Mouse (Mus musculus): ENCODE measurements around the gene Gm10490. TPM values are rescaled to one million over a fixed set of nuclear protein-coding genes. Genes with fewer than 3 reads are reported as not detected.

The Gm10490 gene
- polyA plus RNA-seq, 1 experiment: not detected

DNA sequence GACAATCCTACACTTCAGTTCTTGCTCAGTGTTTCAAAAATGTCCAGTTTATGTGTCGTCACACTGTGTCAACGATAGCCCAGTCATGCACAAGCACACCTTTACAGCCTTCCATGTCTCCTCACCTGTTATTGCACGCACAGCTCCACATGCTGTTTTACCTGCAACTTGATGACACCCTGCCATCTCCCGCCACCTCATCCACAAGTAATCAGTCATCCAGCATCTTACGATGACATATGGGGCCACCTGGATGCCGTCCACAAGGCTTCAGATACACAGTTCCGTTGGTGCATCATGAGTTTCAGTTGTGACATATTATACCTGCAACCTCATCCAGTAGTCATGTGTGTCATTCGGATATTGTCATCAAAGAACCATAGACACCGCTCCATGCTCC lies 49.5 kb downstream of the Gm10490 start:
- Histone ChIP-seq H3K4me3 (ENCODE audit: insufficient read depth, low read length) (no peak overlapping the region), H3K27ac (ENCODE audit: insufficient read depth, low read length) (no peak overlapping the region), H3K4me1 (ENCODE audit: control insufficient read depth, insufficient read depth, low read length) (no peaks in the 10 kb centered on the region)
- TF ChIP-seq CTCF (IDR thresholded peaks at IDR 0.05; ENCODE audit: borderline replicate concordance, insufficient read depth, low read length) (no peak), POLR2A (IDR thresholded peaks at IDR 0.05; ENCODE audit: low read depth, low read length) (no peak)

Other genes starting within 250 kb of the Gm10490 start
- 305 and 316 TPM in 2 replicates for gene Plp2, start 238.2 kb upstream of the Gm10490 start, polyA plus RNA-seq (2011; ENCODE audit: insufficient read length, low read depth, missing spikeins)
- not detected in 2 replicates for gene Magix, start 228.3 kb upstream of the Gm10490 start, polyA plus RNA-seq (2011; ENCODE audit: insufficient read length, low read depth, missing spikeins)
- gene Gpkow, start 212.4 kb upstream of the Gm10490 start, polyA plus RNA-seq (2011; ENCODE audit: insufficient read length, low read depth, missing spikeins): 26.0 and 29.8 TPM in 2 replicates
- gene Wdr45, start 195.2 kb upstream of the Gm10490 start, polyA plus RNA-seq (2011; ENCODE audit: insufficient read length, low read depth, missing spikeins): 29.0 and 32.3 TPM in 2 replicates
- gene Gm45208, start 187.3 kb upstream of the Gm10490 start, polyA plus RNA-seq (2011; ENCODE audit: insufficient read length, low read depth, missing spikeins): not detected in 2 replicates
- gene Praf2, start 181.1 kb upstream of the Gm10490 start, polyA plus RNA-seq (2011; ENCODE audit: insufficient read length, low read depth, missing spikeins): 112 and 126 TPM in 2 replicates
- 2.5 and 3.5 TPM in 2 replicates for gene Ccdc120, start 158.6 kb upstream of the Gm10490 start, polyA plus RNA-seq (2011; ENCODE audit: insufficient read length, low read depth, missing spikeins)
- 49.1 and 53.4 TPM in 2 replicates for gene Tfe3, start 147.0 kb upstream of the Gm10490 start, polyA plus RNA-seq (2011; ENCODE audit: insufficient read length, low read depth, missing spikeins)
- gene Gripap1, start 119.8 kb upstream of the Gm10490 start, polyA plus RNA-seq (2011; ENCODE audit: insufficient read length, low read depth, missing spikeins): 37.7 and 42.1 TPM in 2 replicates
- 5.7 and 7.5 TPM in 2 replicates for gene Kcnd1, start 87.3 kb upstream of the Gm10490 start, polyA plus RNA-seq (2011; ENCODE audit: insufficient read length, low read depth, missing spikeins)
- 57.5 and 65.0 TPM in 2 replicates for gene Otud5, start 68.2 kb upstream of the Gm10490 start, polyA plus RNA-seq (2011; ENCODE audit: insufficient read length, low read depth, missing spikeins)
- gene Pim2, start 31.3 kb upstream of the Gm10490 start, polyA plus RNA-seq (2011; ENCODE audit: insufficient read length, low read depth, missing spikeins): 4.0 and 4.3 TPM in 2 replicates
- 113 and 123 TPM in 2 replicates for gene Slc35a2, start 25.5 kb upstream of the Gm10490 start, polyA plus RNA-seq (2011; ENCODE audit: insufficient read length, low read depth, missing spikeins)
- gene Pqbp1, start 10.3 kb upstream of the Gm10490 start, polyA plus RNA-seq (2011; ENCODE audit: insufficient read length, low read depth, missing spikeins): 90.2 and 103 TPM in 2 replicates
- gene Timm17b, start 10.2 kb upstream of the Gm10490 start, polyA plus RNA-seq (2011; ENCODE audit: insufficient read length, low read depth, missing spikeins): 29.5 and 39.9 TPM in 2 replicates
- gene Gm10491, start 1.7 kb upstream of the Gm10490 start, polyA plus RNA-seq (2011; ENCODE audit: insufficient read length, low read depth, missing spikeins): not detected in 2 replicates
- not detected in 2 replicates for gene Pcsk1n, start 10.3 kb downstream of the Gm10490 start, polyA plus RNA-seq (2011; ENCODE audit: insufficient read length, low read depth, missing spikeins)
- gene Eras, start 19.1 kb downstream of the Gm10490 start, polyA plus RNA-seq (2011; ENCODE audit: insufficient read length, low read depth, missing spikeins): not detected in 2 replicates
- 21.2 and 27.6 TPM in 2 replicates for gene Hdac6, start 38.3 kb downstream of the Gm10490 start, polyA plus RNA-seq (2011; ENCODE audit: insufficient read length, low read depth, missing spikeins)
- gene Gata1, start 68.5 kb downstream of the Gm10490 start, polyA plus RNA-seq (2011; ENCODE audit: insufficient read length, low read depth, missing spikeins): not detected in 2 replicates
- gene Glod5, start 109.0 kb downstream of the Gm10490 start, polyA plus RNA-seq (2011; ENCODE audit: insufficient read length, low read depth, missing spikeins): not detected in 2 replicates
- gene Suv39h1, start 165.2 kb downstream of the Gm10490 start, polyA plus RNA-seq (2011; ENCODE audit: insufficient read length, low read depth, missing spikeins): 24.8 and 31.0 TPM in 2 replicates
- gene Was, start 181.0 kb downstream of the Gm10490 start, polyA plus RNA-seq (2011; ENCODE audit: insufficient read length, low read depth, missing spikeins): 0.25 TPM in 1 of 2 replicates, not detected in the other
- 26.7 and 29.9 TPM in 2 replicates for gene Wdr13, start 223.3 kb downstream of the Gm10490 start, polyA plus RNA-seq (2011; ENCODE audit: insufficient read length, low read depth, missing spikeins)
- gene Rbm3, start 236.3 kb downstream of the Gm10490 start, polyA plus RNA-seq (2011; ENCODE audit: insufficient read length, low read depth, missing spikeins): 486 and 515 TPM in 2 replicates